Mouse (Mus musculus) erythroblast, embryonic 14.5 days (primary cell): ENCODE data around the gene Mrgprg.

Experiments
- GATA1 ChIP-seq: IDR thresholded peaks from 2 replicates; pipeline ENCODE4 v1.6.1; 2012; ENCODE audit warnings: low read length, inconsistent platforms, mixed read lengths
- TAL1 ChIP-seq: IDR thresholded peaks from 3 replicates; pipeline ENCODE4 v1.6.1; 2012; ENCODE audit warnings: low read length, inconsistent platforms, mixed read lengths

DNA sequence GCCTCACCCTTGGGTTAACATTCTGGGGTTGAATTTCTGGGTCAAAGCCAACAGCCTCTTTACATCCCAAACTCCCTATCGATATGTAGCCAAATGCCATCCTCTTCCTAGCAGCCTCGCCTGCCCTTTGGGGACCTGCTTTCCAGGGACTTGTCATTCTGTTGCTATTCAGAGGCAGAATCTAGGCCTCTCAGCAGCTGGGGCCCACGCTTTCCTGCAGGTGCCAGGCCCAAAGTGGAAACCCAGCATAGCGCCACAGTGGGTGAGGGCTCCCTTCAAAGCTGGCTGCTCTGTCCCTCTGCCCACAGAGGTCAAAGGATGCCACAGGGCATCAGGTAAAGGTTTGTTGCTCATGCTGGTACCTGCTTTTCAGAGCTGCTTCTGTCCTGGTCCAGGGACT lies 33.0 kb downstream of the Mrgprg start:
- TF ChIP-seq GATA1 (no peak), TAL1 (no peak)
